Mouse (Mus musculus) inflammation-experienced regulatory T-cells, adult 6 months (primary cell): ENCODE results near the gene Gm4778. TPM values are rescaled to one million over a fixed set of nuclear protein-coding genes. Genes with fewer than 3 reads are reported as not detected.
"Not testable (repeated sequence)": the region's sequence is repeated elsewhere in the genome, so short reads cannot be mapped to it uniquely, and the experiment has no call there.

Experiments used
- ATAC-seq: one replicate; pipeline ENCODE4 v1.8.0; 2017
- polyA plus RNA-seq, 3 experiments: library from polyadenylated mRNA; unstranded; fragments of 100-300 nt; shearing (Covaris generic); gene quantifications; one replicate each; pipeline ENCODE4 v1.2.1; 2017

The Gm4778 gene
- not detected for polyA plus RNA-seq

- ATAC-seq, result not testable (repeated sequence)
Measured at GRCm38 (mm10) chr3:94263736-94264135, at the start of gene Gm4778. Gene Gm4778 (plus strand): TSS chr3:94264036.

- ATAC-seq, result no peak
Measured at GRCm38 (mm10) chr3:94260598-94260997, 3.2 kb upstream of the Gm4778 start.

GRCm38 (mm10) chr3:94275991-94276390 lies 12.2 kb downstream of the Gm4778 start:
- ATAC-seq, result no peak

GRCm38 (mm10) chr3:94305457-94305856 lies 41.6 kb downstream of the Gm4778 start:
- no peak for ATAC-seq

GRCm38 (mm10) chr3:94306975-94307374 lies 43.1 kb downstream of the Gm4778 start:
- no peak for ATAC-seq

GRCm38 (mm10) chr3:94309633-94310363 lies 46.0 kb downstream of the Gm4778 start, which contains the start of gene Them4:
Gene Them4 (plus strand): TSS chr3:94310089.
- peak; percentile 98 for ATAC-seq

- ATAC-seq, result no peak
Measured at GRCm38 (mm10) chr3:94310491-94310890, 46.7 kb downstream of the Gm4778 start.

GRCm38 (mm10) chr3:94310911-94311310 lies 47.1 kb downstream of the Gm4778 start:
- no peak for ATAC-seq

- no peak for ATAC-seq
Measured at GRCm38 (mm10) chr3:94311376-94311775, 47.5 kb downstream of the Gm4778 start.

Other genes with a start within 250 kb of the Gm4778 start
- not detected for gene Gm9125, start 209.2 kb upstream of the Gm4778 start, polyA plus RNA-seq
- not detected for gene Gm10697, start 191.4 kb upstream of the Gm4778 start, polyA plus RNA-seq
- gene Gm10696, start 85.8 kb upstream of the Gm4778 start, polyA plus RNA-seq, result not detected
- not detected for gene Gm5286, start 67.3 kb upstream of the Gm4778 start, polyA plus RNA-seq
- 10 to 100 TPM in 1 of 3 experiments, 1 to 10 TPM in 2; 7.0 to 10.7 (median 9.0) TPM for gene Them4, start 46.1 kb downstream of the Gm4778 start, polyA plus RNA-seq
- gene Them5, start 78.1 kb downstream of the Gm4778 start, polyA plus RNA-seq, result not detected
- gene C2cd4d, start 98.4 kb downstream of the Gm4778 start, polyA plus RNA-seq, result not detected
- 10 to 100 TPM in 2 of 3 experiments, 1 to 10 TPM in 1; 5.4 to 13.2 (median 13.1) TPM for gene Rorc, start 108.8 kb downstream of the Gm4778 start, polyA plus RNA-seq
- gene Lingo4, start 134.5 kb downstream of the Gm4778 start, polyA plus RNA-seq, result 1 to 10 TPM in 2 of 3 experiments, under 1 TPM in 1; 0.45 to 2.3 (median 1.5) TPM
- gene Tdrkh, start 149.2 kb downstream of the Gm4778 start, polyA plus RNA-seq, result 10 to 100 TPM in 1 of 3 experiments, 1 to 10 TPM in 2; 4.8 to 11.2 (median 7.8) TPM
- gene Mrpl9, start 179.3 kb downstream of the Gm4778 start, polyA plus RNA-seq, result 10 to 100 TPM; 45.9 to 67.0 (median 66.8) TPM
- 1 to 10 TPM in 2 of 3 experiments, under 1 TPM in 1; 0.75 to 1.2 (median 1.0) TPM for gene Oaz3, start 179.9 kb downstream of the Gm4778 start, polyA plus RNA-seq
- 1 to 10 TPM in 1 of 3 experiments, under 1 TPM in 2; 0.73 to 1.5 (median 0.87) TPM for gene Celf3, start 214.3 kb downstream of the Gm4778 start, polyA plus RNA-seq
- gene Riiad1, start 216.3 kb downstream of the Gm4778 start, polyA plus RNA-seq, result not detected